Mouse (Mus musculus): ENCODE results near the gene Cryba4. TPM values are rescaled to one million over a fixed set of nuclear protein-coding genes. Genes with fewer than 3 reads are reported as not detected.

Gene Cryba4
- 1.7 and 3.7 TPM in 2 replicates for polyA plus RNA-seq (2012; ENCODE audit: low replicate concordance)

GRCm38 (mm10) chr5:112252400-112252799, at the start of gene Cryba4:
Gene Cryba4 (minus strand): TSS chr5:112252518.

GRCm38 (mm10) chr5:112276267-112276873, 24.1 kb upstream of the Cryba4 start, which contains the start of gene Tpst2:
Gene Tpst2 (plus strand): TSS chr5:112276691.

GRCm38 (mm10) chr5:112255426-112255825, 3.1 kb upstream of the Cryba4 start, which contains the start of gene Crybb1:
Gene Crybb1 (plus strand): TSS chr5:112255815.

Other genes with a start within 250 kb of the Cryba4 start
- 0.33 and 2.0 TPM in 2 replicates for gene Crybb1, start 3.3 kb upstream of the Cryba4 start, polyA plus RNA-seq (2012; ENCODE audit: low replicate concordance)
- gene Tpst2, start 24.2 kb upstream of the Cryba4 start, polyA plus RNA-seq (2012; ENCODE audit: low replicate concordance), result 134 and 156 TPM in 2 replicates
- gene Tfip11, start 73.8 kb upstream of the Cryba4 start, polyA plus RNA-seq (2012; ENCODE audit: low replicate concordance), result 35.2 and 37.5 TPM in 2 replicates
- gene Srrd, start 90.5 kb upstream of the Cryba4 start, polyA plus RNA-seq (2012; ENCODE audit: low replicate concordance), result 8.7 and 20.7 TPM in 2 replicates
- gene Hps4, start 90.6 kb upstream of the Cryba4 start, polyA plus RNA-seq (2012; ENCODE audit: low replicate concordance), result 14.3 and 39.3 TPM in 2 replicates
- 0.04 TPM in 1 of 2 replicates, not detected in the other for gene Gm6583, start 103.5 kb upstream of the Cryba4 start, polyA plus RNA-seq (2012; ENCODE audit: low replicate concordance)
- 0.13 TPM in 1 of 2 replicates, not detected in the other for gene Asphd2, start 142.3 kb upstream of the Cryba4 start, polyA plus RNA-seq (2012; ENCODE audit: low replicate concordance)
- not detected in 2 replicates for gene Gm6588, start 196.9 kb upstream of the Cryba4 start, polyA plus RNA-seq (2012; ENCODE audit: low replicate concordance)